Mouse (Mus musculus): ENCODE data around the gene Dhtkd1.

DNA sequence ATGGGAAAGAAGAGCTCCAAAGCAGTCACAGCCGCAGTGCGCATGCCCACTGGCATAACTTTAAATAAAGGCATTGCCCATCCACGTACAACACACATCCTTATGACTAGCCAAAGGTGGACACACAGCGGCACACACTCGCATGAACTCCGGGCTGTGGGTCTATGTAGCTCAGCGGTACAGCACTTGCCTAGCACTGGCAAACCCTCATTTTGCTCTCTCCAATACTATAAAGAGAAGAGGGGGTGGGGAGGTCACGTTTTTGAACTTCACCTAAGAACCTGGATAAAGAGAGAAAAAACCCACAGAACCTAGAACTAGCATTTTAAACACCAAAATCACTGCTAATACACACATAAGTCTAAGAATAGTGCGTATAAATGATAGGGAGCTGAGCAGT is 1.7 kb downstream of the Dhtkd1 start:
- no peak for TF ChIP-seq CTCF (IDR thresholded peaks at IDR 0.05; ENCODE audit: borderline replicate concordance, insufficient read depth, low read depth, low read length)
- TF ChIP-seq POLR2A (IDR thresholded peaks at IDR 0.05; ENCODE audit: borderline replicate concordance, insufficient read depth, low read length): no peak

All from cerebellum, adult 2 months (tissue).